Mouse (Mus musculus): ENCODE results near the gene Psmd1. TPM values are rescaled to one million over a fixed set of nuclear protein-coding genes. Genes with fewer than 3 reads are reported as not detected.

Gene Psmd1
- total and polyA plus RNA-seq, 3 experiments: 57.9 to 155 (median 116) TPM

- peaks cover 0 to under 1% of the 10 kb centered on the region in 2 experiments; a peak in 1 of 4 replicates for H3K36me3 ChIP-seq (ENCODE audit: control insufficient read depth in 1 of 2, insufficient read depth in 2 of 2, low read length in 2 of 2)
- no peaks in the 10 kb centered on the region; a peak in 1 of 4 replicates for H3K4me1 ChIP-seq (ENCODE audit: control insufficient read depth in 1 of 2, insufficient read depth in 2 of 2, low read length in 2 of 2)
- no peak overlapping the region for H3K27ac ChIP-seq (ENCODE audit: control insufficient read depth, low read depth, low read length)
- no peaks in the 10 kb centered on the region for H3K27me3 ChIP-seq (ENCODE audit: control insufficient read depth in 1 of 2, insufficient read depth in 2 of 2, low read length in 2 of 2)
- no peak for DNase-seq (ENCODE audit: low read depth, low spot score)
- no peak for TF ChIP-seq NRF1 (IDR thresholded peaks at IDR 0.05; ENCODE audit: insufficient read depth, low read depth, low read length, poor library complexity, severe bottlenecking)
- H3K9me3 ChIP-seq (replicated peaks; ENCODE audit: insufficient read depth, low read length): no peaks in the 10 kb centered on the region
- H3K9ac ChIP-seq (ENCODE audit: control insufficient read depth, low read depth, low read length, poor library complexity, severe bottlenecking): no peak overlapping the region
- H3K4me3 ChIP-seq (ENCODE audit: control insufficient read depth in 1 of 2, insufficient read depth in 1 of 2, low read depth in 2 of 2, low read length in 2 of 2): no peak overlapping the region
- no peaks in the 10 kb centered on the region for H3K79me2 ChIP-seq (ENCODE audit: control insufficient read depth, insufficient read depth, low read length, poor library complexity)
Observed at GRCm38 (mm10) chr1:86143165-86143564, 79.0 kb downstream of the Psmd1 start.

GRCm38 (mm10) chr1:86144001-86144944, 80.1 kb downstream of the Psmd1 start:
- Histone ChIP-seq H3K9ac (ENCODE audit: control insufficient read depth, low read depth, low read length, poor library complexity, severe bottlenecking) (no peak overlapping the region), H3K9me3 (replicated peaks; ENCODE audit: insufficient read depth, low read length) (no peaks in the 10 kb centered on the region), H3K4me3 (ENCODE audit: control insufficient read depth in 1 of 2, insufficient read depth in 1 of 2, low read depth in 2 of 2, low read length in 2 of 2) (no peak overlapping the region), H3K27me3 (ENCODE audit: control insufficient read depth in 1 of 2, insufficient read depth in 2 of 2, low read length in 2 of 2) (no peaks in the 10 kb centered on the region), H3K36me3 (ENCODE audit: control insufficient read depth in 1 of 2, insufficient read depth in 2 of 2, low read length in 2 of 2) (no peaks in the 10 kb centered on the region), H3K79me2 (ENCODE audit: control insufficient read depth, insufficient read depth, low read length, poor library complexity) (no peaks in the 10 kb centered on the region), H3K4me1 (ENCODE audit: control insufficient read depth in 1 of 2, insufficient read depth in 2 of 2, low read length in 2 of 2) (no peaks in the 10 kb centered on the region; a peak in 1 of 4 replicates), H3K27ac (ENCODE audit: control insufficient read depth, low read depth, low read length) (no peak overlapping the region)
- DNase-seq (ENCODE audit: low read depth, low spot score): no peak
- TF ChIP-seq SMC3 (IDR thresholded peaks at IDR 0.05; ENCODE audit: low read depth, low read length) (no peak), MYB (IDR thresholded peaks at IDR 0.05; ENCODE audit: low read depth, low read length) (no peak), CHD1 (IDR thresholded peaks at IDR 0.05; ENCODE audit: low read depth, low read length) (no peak), ZKSCAN1 (IDR thresholded peaks at IDR 0.05; ENCODE audit: low read depth, low read length) (no peak), ELF1 (IDR thresholded peaks at IDR 0.05; ENCODE audit: low read depth, low read length) (no peak), MAFK (IDR thresholded peaks at IDR 0.05; ENCODE audit: borderline replicate concordance, low read depth, low read length) (no peak), MAX (IDR thresholded peaks at IDR 0.05; ENCODE audit: low read length) (no peak), ETS1 (IDR thresholded peaks at IDR 0.05; ENCODE audit: low read depth, low read length) (no peak), UBTF (IDR thresholded peaks at IDR 0.05; ENCODE audit: borderline replicate concordance, insufficient read depth, low read depth, low read length) (no peak), USF1 (IDR thresholded peaks at IDR 0.05; ENCODE audit: low read depth, low read length) (no peak), KAT2A (conservative IDR thresholded peaks at IDR 0.05; ENCODE audit: low read depth, low read length) (no peak), ZNF384 (IDR thresholded peaks at IDR 0.05; ENCODE audit: low read depth, low read length) (no peak), RCOR1 (IDR thresholded peaks at IDR 0.05; ENCODE audit: low read depth, low read length) (no peak), JUND (IDR thresholded peaks at IDR 0.05; ENCODE audit: low read depth, low read length) (no peak), POLR2AphosphoS5 (IDR thresholded peaks at IDR 0.05; ENCODE audit: borderline replicate concordance, low read depth, low read length) (no peak), CTCF (IDR thresholded peaks at IDR 0.05 in 2 of 3, conservative IDR thresholded peaks at IDR 0.05 in 1 of 3; ENCODE audit: control insufficient read depth in 1 of 3, insufficient read depth in 1 of 3, low read depth in 2 of 3, low read length in 3 of 3, poor library complexity in 1 of 3, severe bottlenecking in 1 of 3) (no peak)
